Mouse (Mus musculus): ENCODE measurements around the gene Slc30a9.

The Slc30a9 gene

GRCm38 (mm10) chr5:67312522-67312851 lies 5.7 kb downstream of the Slc30a9 start:
- DNase-seq (ENCODE audit: low spot score in 2 of 2), result no peak

GRCm38 (mm10) chr5:67321656-67322268 lies 15.0 kb downstream of the Slc30a9 start:
- DNase-seq (ENCODE audit: low spot score in 2 of 2), result peak in 1 of 2 experiments; percentile 17

- peak in 1 of 2 experiments; percentile 4 for DNase-seq (ENCODE audit: low spot score in 2 of 2)
Measured at GRCm38 (mm10) chr5:67324032-67324431, 17.3 kb downstream of the Slc30a9 start.

DNA sequence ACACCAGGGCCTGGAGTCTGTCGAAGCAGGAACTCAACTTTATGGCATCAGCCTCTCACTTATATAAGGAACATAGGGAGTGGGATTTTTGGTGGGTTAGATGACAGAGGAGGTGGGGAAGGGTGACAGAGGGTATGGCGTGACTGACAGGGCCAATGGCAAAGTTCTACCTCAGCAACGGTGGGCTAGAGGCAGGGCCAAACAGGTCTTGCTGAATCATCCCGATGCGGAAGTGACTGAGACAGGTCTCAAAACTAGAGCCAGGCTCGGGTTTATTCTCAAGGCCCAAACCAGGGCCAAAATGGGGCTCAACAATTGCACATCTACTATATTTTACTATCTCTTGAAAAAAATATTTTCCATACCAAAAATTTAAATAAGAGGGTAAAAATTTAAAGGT lies 34.1 kb downstream of the Slc30a9 start:
- DNase-seq (ENCODE audit: low spot score in 2 of 2), result peak in 1 of 2 experiments; percentile 9

- no peak for DNase-seq (ENCODE audit: low spot score in 2 of 2)
Measured at GRCm38 (mm10) chr5:67347060-67347459, 40.3 kb downstream of the Slc30a9 start.

DNA sequence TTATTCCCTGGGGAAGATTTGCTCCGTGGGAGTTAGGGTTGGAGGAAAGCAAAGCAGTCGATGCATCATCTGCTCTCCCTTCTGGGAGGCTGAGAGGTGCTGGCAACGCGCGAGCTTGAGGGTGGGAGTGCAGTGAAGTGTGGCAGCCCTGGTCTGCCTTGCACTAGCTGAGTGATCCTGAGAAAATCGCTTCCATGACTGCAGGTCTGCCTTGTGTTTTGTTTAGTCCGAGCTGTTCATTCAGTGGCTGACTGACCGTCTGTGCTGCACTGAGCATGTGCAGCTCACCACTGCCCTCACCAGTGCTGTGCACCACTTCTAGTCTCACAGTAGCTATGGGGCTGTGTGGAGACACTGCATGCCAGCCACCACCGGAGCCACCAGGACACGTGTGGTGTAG lies 42.2 kb downstream of the Slc30a9 start:
- peak; percentile 27 to 38 for DNase-seq (ENCODE audit: low spot score in 2 of 2)

- no peak for DNase-seq (ENCODE audit: low spot score in 2 of 2)
Measured at GRCm38 (mm10) chr5:67362316-67362715, 55.6 kb downstream of the Slc30a9 start.

- no peak for DNase-seq (ENCODE audit: low spot score in 2 of 2)
Measured at GRCm38 (mm10) chr5:67362931-67363330, 56.2 kb downstream of the Slc30a9 start.

GRCm38 (mm10) chr5:67377044-67377621 lies 70.4 kb downstream of the Slc30a9 start:
- DNase-seq (ENCODE audit: low spot score in 2 of 2), result no peak

DNA sequence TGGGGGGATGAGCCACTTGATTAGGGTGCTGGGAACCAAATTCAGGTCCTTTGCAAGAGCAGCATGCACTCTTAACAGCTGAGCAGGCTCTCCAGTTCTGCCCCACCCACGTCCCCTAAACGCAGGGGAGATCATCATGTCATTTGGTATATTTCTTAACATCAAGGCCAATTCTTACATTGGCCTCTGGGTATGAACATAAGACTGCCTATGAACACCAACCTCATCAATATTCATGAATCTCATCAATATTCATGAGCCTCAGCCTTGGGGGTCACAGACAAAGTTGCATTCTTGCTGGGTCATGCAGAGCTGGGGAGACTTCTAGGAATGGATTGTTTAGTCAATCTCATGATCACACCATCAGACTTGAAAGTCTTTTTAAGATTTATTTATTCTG lies 74.9 kb downstream of the Slc30a9 start:
- no peak for DNase-seq (ENCODE audit: low spot score in 2 of 2)

GRCm38 (mm10) chr5:67382556-67382955 lies 75.8 kb downstream of the Slc30a9 start:
- no peak for DNase-seq (ENCODE audit: low spot score in 2 of 2)

DNA sequence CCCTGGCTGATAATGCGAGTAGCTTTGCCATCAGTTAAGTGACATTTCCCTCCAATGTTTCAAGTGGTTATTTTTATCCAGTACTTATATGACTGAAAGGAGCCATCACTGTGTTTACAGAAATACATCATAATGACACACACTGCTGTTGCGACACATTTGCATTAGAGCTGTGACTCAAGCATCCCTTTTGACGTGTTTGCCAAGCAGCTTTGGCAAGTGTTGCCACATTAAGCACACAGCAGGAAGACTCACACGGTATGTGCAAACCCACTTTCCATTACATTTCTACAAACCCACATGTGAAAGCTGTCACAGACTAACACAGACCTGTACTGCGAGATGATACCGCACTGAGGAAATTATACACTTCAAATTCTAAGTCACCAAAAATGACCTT lies 87.2 kb downstream of the Slc30a9 start:
- no peak for DNase-seq (ENCODE audit: low spot score in 2 of 2)

DNA sequence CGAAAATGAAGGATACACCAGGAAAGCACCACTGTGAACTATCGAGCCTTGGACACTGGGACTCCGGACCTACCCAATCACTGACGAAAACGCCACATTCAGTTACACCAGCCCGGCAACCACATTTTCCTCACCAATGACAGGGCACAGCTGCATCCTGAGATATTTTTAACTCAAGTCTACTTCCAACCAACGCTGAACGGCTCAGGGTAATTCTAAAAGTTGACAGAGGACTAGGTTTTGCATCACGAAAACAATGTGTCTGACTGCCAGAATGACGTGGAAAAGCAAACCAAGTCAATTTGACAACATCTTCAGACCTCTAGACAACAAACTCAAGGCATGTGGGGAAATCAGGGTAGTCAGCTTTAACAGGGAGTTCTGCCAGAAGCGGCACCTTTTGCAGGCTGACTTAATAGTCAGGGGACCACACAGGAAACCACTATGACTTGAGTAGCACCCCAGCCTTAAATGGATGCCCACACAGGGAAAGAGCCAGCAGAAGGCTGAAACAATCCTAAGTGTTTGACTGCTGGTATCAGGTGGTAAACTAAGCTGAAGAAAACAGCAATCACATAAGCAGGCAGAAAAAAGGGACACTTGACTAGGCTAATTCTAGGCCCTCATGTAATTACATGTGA lies 88.6 kb downstream of the Slc30a9 start:
- no peak for DNase-seq (ENCODE audit: low spot score in 2 of 2)

- DNase-seq (ENCODE audit: low spot score in 2 of 2), result no peak
Measured at GRCm38 (mm10) chr5:67397186-67397585, 90.4 kb downstream of the Slc30a9 start.

DNA sequence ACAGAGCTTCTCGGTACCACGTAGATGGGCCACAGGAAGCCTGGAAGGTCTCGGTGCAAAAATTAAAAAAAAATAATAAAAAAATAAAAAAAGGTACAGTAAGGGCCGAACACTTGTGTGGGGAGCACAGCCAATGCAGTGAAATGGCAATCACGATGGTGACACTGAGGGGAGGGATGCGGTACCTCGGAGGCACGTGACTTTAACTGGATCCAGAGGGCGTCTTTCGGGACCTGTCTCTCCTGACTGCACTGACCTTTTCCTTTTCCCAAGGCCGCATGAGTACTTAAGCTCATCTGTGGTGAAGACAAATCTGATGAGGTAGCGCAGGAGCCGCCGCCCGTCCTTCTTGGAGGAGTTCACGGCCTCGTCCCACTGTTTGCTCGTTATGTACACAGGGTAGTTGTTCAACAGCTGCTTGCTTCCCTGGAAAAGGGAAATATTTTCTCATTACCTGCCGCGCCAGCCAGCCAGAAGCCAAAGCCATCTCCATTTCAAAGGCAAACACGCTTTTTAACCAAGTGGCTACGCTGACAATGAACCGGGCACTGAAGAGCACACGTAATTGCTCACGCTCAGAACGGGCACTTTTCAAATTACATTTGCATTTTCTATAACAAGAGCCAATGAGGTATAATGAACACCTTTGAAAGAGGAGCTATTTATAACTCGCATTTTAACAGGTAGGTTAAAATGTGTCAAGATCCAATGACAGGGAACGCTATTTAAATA lies 93.3 kb downstream of the Slc30a9 start:
- DNase-seq (ENCODE audit: low spot score in 2 of 2), result no peak

GRCm38 (mm10) chr5:67400608-67401480 lies 94.1 kb downstream of the Slc30a9 start:
- no peak for DNase-seq (ENCODE audit: low spot score in 2 of 2)

GRCm38 (mm10) chr5:67401612-67402011 lies 94.9 kb downstream of the Slc30a9 start:
- no peak for DNase-seq (ENCODE audit: low spot score in 2 of 2)

DNA sequence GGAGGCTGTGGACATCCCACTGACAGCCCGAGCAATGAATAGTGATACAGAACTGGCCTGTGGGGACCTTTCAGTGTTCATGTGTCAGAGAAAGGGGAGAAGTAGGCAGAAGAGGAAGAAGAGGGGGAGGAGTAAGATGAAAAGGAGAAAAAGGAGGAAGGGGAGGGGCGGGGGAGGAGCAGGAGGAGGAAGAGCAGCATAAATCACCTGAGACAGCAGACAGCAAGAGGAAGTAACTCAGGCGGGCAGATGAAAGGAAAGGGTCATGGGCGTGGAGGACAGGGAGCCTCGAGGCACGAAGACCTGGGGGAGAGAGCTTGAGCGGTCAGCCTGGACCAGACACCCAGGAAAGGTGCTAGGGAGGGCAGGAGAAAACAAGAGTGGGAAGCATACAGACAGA lies 97.6 kb downstream of the Slc30a9 start:
- DNase-seq (ENCODE audit: low spot score in 2 of 2), result no peak

DNA sequence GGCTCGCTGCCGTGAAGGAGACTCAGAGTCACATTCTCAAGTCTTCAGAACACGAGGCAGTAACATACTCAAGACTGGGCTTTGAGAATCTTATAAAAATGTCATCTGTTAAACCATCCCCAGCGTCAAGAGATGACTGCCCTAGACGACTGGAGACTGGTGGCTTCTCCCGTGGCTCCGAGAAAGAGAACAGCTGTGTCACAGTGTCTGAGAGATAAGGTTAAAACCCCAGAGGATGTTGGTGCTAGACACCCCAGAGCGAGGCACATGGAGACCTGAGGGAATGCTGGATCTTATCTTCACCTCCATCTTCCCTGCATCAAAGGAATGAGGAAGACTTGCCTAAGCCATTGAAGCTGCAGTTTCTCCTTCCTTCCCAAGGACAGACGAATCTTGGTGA lies 98.2 kb downstream of the Slc30a9 start:
- DNase-seq (ENCODE audit: low spot score in 2 of 2), result no peak

All from right cerebral cortex, postnatal 10 days (tissue).